Mouse (Mus musculus) E14TG2a.4 (cell line): ENCODE data around the gene Wdr47.

Experiments
- CTCF ChIP-seq: conservative IDR thresholded peaks from 2 replicates; pipeline ENCODE4 v1.5.1; 2014; ENCODE audit warnings: low read length
- NANOG ChIP-seq: IDR thresholded peaks from 2 replicates; pipeline ENCODE4 v1.6.1; 2014; ENCODE audit warnings: borderline replicate concordance, low read length, mixed read lengths
- POU5F1 ChIP-seq: IDR thresholded peaks from 2 replicates; pipeline ENCODE4 v1.6.1; 2014; ENCODE audit warnings: low read length, borderline replicate concordance

DNA sequence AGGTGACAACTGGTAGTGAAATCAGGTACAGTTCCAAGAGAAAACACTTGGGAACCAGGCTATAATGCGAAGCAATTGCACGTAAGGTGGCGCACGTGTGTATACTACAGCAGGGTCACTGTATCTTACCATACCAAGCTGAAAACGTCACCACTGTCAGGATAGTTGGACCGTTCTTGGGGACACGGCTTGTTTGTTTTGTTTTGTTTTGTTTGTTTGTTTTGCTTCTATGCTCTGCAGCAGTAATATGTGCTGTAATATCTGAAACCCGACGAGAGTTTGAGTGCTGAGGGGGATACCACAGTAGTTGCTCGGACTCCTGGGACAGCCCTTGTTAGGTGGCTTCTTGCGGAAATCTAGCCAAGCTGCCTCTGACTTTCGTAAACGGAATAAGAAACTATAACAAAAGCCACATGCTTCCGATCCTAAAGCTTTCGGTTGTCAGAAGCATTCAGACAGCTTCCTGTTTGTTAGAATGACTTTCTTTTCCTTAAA lies 28.3 kb upstream of the Wdr47 start:
- no peak for TF ChIP-seq CTCF
- TF ChIP-seq NANOG, result no peak
- TF ChIP-seq POU5F1, result no peak
